Mouse (Mus musculus) thymus, postnatal 25 days (tissue): Measurements from ENCODE around the gene Serpinb1a.
A peak's percentile ranks its signal among the peaks of the same experiment; 100 is the strongest.
"Not testable (repeated sequence)": the region's sequence is repeated elsewhere in the genome, so short reads cannot be mapped to it uniquely, and the experiment has no call there.

Experiments
- DNase-seq: peaks from one replicate; pipeline ENCODE4 v3.0.0; 2022

Gene Serpinb1a

GRCm38 (mm10) chr13:32850668-32851404 lies at the start of gene Serpinb1a:
Gene Serpinb1a (minus strand): TSS chr13:32851185.
- DNase-seq: peak; percentile 19

- DNase-seq: peak; percentile 42
Observed at GRCm38 (mm10) chr13:32900639-32901038, 49.7 kb upstream of the Serpinb1a start.

GRCm38 (mm10) chr13:32899114-32899513 lies 48.1 kb upstream of the Serpinb1a start:
- DNase-seq: not testable (repeated sequence)

GRCm38 (mm10) chr13:32898111-32898510 lies 47.1 kb upstream of the Serpinb1a start, which contains the start of gene Serpinb1c:
Gene Serpinb1c (minus strand): TSS chr13:32898211.
- DNase-seq: no peak

GRCm38 (mm10) chr13:32896931-32897330 lies 45.9 kb upstream of the Serpinb1a start:
- DNase-seq: no peak

- no peak for DNase-seq
Observed at GRCm38 (mm10) chr13:32884755-32885154, 33.8 kb upstream of the Serpinb1a start.

- DNase-seq: no peak
Observed at GRCm38 (mm10) chr13:32873862-32874261, 22.9 kb upstream of the Serpinb1a start.

GRCm38 (mm10) chr13:32868843-32869242 lies 17.9 kb upstream of the Serpinb1a start:
- no peak for DNase-seq

- DNase-seq: not testable (repeated sequence)
Observed at GRCm38 (mm10) chr13:32868233-32868632, 17.2 kb upstream of the Serpinb1a start.

- DNase-seq: no peak
Observed at GRCm38 (mm10) chr13:32867030-32867429, 16.0 kb upstream of the Serpinb1a start.

- DNase-seq: peak; percentile 67
Observed at GRCm38 (mm10) chr13:32866484-32866883, 15.5 kb upstream of the Serpinb1a start.

GRCm38 (mm10) chr13:32865591-32865990 lies 14.6 kb upstream of the Serpinb1a start:
- DNase-seq: no peak

GRCm38 (mm10) chr13:32864529-32864928 lies 13.5 kb upstream of the Serpinb1a start:
- DNase-seq: not testable (repeated sequence)

- DNase-seq: no peak
Observed at GRCm38 (mm10) chr13:32863456-32863855, 12.5 kb upstream of the Serpinb1a start.

GRCm38 (mm10) chr13:32860821-32861220 lies 9.8 kb upstream of the Serpinb1a start:
- DNase-seq: no peak

GRCm38 (mm10) chr13:32853073-32853472 lies 2.1 kb upstream of the Serpinb1a start:
- no peak for DNase-seq

- no peak for DNase-seq
Observed at GRCm38 (mm10) chr13:32852539-32852938, 1.6 kb upstream of the Serpinb1a start.

GRCm38 (mm10) chr13:32851967-32852366 lies 982 bp upstream of the Serpinb1a start:
- peak; percentile 21 for DNase-seq

GRCm38 (mm10) chr13:32850156-32850555 lies 829 bp downstream of the Serpinb1a start:
- no peak for DNase-seq

- DNase-seq: no peak
Observed at GRCm38 (mm10) chr13:32849531-32850123, 1.4 kb downstream of the Serpinb1a start.

GRCm38 (mm10) chr13:32849092-32849491 lies 1.9 kb downstream of the Serpinb1a start:
- no peak for DNase-seq

GRCm38 (mm10) chr13:32846221-32846620 lies 4.8 kb downstream of the Serpinb1a start:
- no peak for DNase-seq

- DNase-seq: no peak
Observed at GRCm38 (mm10) chr13:32841349-32841748, 9.6 kb downstream of the Serpinb1a start.

GRCm38 (mm10) chr13:32839314-32839713 lies 11.7 kb downstream of the Serpinb1a start:
- no peak for DNase-seq
